Mouse (Mus musculus) bone marrow macrophage, adult 2 months (primary cell): ENCODE measurements at regions not wholly inside any gene's neighbourhood (a gene's known extent, or its start where the extent isn't known, plus 50 kb on each side); places are given as distances from the start of the nearest gene placed in this dataset.

Experiments
- CTCF ChIP-seq: IDR thresholded peaks from 2 replicates; pipeline ENCODE4 v1.5.1; 2012; ENCODE audit warnings: low read depth, mild to moderate bottlenecking, low read length, moderate library complexity
- POLR2A ChIP-seq: IDR thresholded peaks from 2 replicates; pipeline ENCODE4 v1.6.1; 2012; ENCODE audit warnings: mild to moderate bottlenecking, low read depth, low read length, borderline replicate concordance

DNA sequence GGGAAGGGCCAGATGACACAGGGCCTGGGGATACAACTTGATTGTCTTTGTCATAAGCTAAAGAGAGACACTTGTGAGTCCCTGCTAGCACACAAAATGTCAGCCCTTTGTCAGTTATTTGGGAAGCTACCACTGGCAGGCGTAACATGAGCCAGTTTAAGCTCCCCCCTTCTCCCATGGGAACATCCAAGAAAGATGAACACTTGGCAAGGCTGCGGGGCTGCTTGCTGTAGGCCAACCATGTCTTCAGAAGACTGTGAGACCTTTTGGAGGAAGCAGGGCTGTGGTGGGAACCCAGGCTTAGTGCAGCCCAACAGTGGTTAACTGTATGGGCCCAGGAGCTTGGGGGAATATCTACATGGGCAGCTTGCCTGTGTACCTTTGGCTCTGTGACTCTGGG lies 67.3 kb upstream of the Pmepa1 start:
- TF ChIP-seq POLR2A (no peak), CTCF (no peak)
